Mouse (Mus musculus) stomach, postnatal 0 days (tissue): ENCODE measurements at regions not wholly inside any gene's neighbourhood (a gene's known extent, or its start where the extent isn't known, plus 50 kb on each side); places are given as distances from the start of the nearest gene placed in this dataset.

Experiments
- CTCF ChIP-seq: IDR thresholded peaks from 2 replicates; pipeline ENCODE4 v1.5.1; 2016; ENCODE audit warnings: antibody characterized with exemption, low read depth, mild to moderate bottlenecking, moderate library complexity
- EP300 ChIP-seq: optimal IDR thresholded peaks from 2 replicates; pipeline ENCODE3; 2016; ENCODE audit warnings: antibody characterized with exemption

GRCm38 (mm10) chr15:63664877-63665276, 180.1 kb downstream of the Gsdmc2 start:
- TF ChIP-seq CTCF: no peak
- TF ChIP-seq EP300: no peak
